Mouse (Mus musculus) liver, embryonic 11.5 days (tissue): ENCODE data around the gene Ddc. TPM values are rescaled to one million over a fixed set of nuclear protein-coding genes. Genes with fewer than 3 reads are reported as not detected.

Source experiments
- ATAC-seq: fragments of 200-750 bp; cut with Nextera tagmentation; replicated peaks from 2 replicates; pipeline ENCODE4 v1.8.0; 2017; ENCODE audit warnings: moderate number of reproducible peaks, mild to moderate bottlenecking, moderate TSS enrichment, moderate library complexity; ENCODE audit not compliant: low FRiP score
- DNase-seq: peaks from one replicate; pipeline ENCODE4 v3.0.0-alpha.2; 2017; ENCODE audit warnings: low spot score
- H3K27ac ChIP-seq: fragments of 300-500 bp; sonication (generic); 2 replicates; pipeline ENCODE4 v1.5.1; 2014; ENCODE audit warnings: mild to moderate bottlenecking, low read depth, low read length, control low read depth
- H3K27me3 ChIP-seq: fragments of 300-500 bp; sonication (generic); replicated peaks from 2 replicates; pipeline ENCODE4 v1.6.1; 2014; ENCODE audit warnings: low read length, mixed read lengths; ENCODE audit not compliant: control insufficient read depth, insufficient read depth
- H3K36me3 ChIP-seq: fragments of 300-500 bp; sonication (generic); 2 replicates; pipeline ENCODE4 v1.6.1; 2014; ENCODE audit warnings: mild to moderate bottlenecking, low read length, moderate library complexity, mixed read lengths; ENCODE audit not compliant: control insufficient read depth, insufficient read depth
- H3K4me1 ChIP-seq: fragments of 300-500 bp; sonication (generic); replicated peaks from 2 replicates; pipeline ENCODE4 v1.6.1; 2014; ENCODE audit warnings: low read length, mixed read lengths; ENCODE audit not compliant: control insufficient read depth, insufficient read depth
- H3K4me2 ChIP-seq: fragments of 300-500 bp; sonication (generic); 2 replicates; pipeline ENCODE4 v1.6.1; 2014; ENCODE audit warnings: mild to moderate bottlenecking, control low read depth, moderate library complexity
- H3K4me3 ChIP-seq: fragments of 300-500 bp; sonication (generic); 2 replicates; pipeline ENCODE4 v1.5.1; 2014; ENCODE audit warnings: low read depth, low read length, control low read depth
- H3K9ac ChIP-seq: fragments of 300-500 bp; sonication (generic); 2 replicates; pipeline ENCODE4 v1.6.1; 2014; ENCODE audit warnings: low read depth, low read length, control low read depth
- H3K9me3 ChIP-seq: fragments of 300-500 bp; sonication (generic); 2 replicates; pipeline ENCODE4 v1.6.1; 2016; ENCODE audit warnings: low read length, inconsistent platforms, mixed read lengths; ENCODE audit not compliant: control insufficient read depth
- WGBS: fragments of 180-500 bp; shearing (Covaris S2); extraction: QIAGEN DNeasy Blood & Tissue Kit; methylation state at CpG from one replicate; pipeline ENCODE4 v1.1.7; 2014; 5-methylcytosine and 5-hydroxymethylcytosine counted together
- polyA plus RNA-seq: library from polyadenylated mRNA; unstranded; fragments of >200 nt; fragmentation: Nextera tagmentation; extraction: Ambion mirVana; gene quantifications from 2 replicates; pipeline ENCODE4 v1.2.1, GENCODE M21; 2014

Ddc gene
- polyA plus RNA-seq, 1 experiment from 2014 or later: 17.2 TPM

- DNase-seq (no peak), ATAC-seq (no peak)
- no peaks in the 10 kb centered on the region for H3K9me3 ChIP-seq
- peaks cover 4% of the 10 kb centered on the region; the same call in 1 of the 2 replicates for H3K27me3 ChIP-seq
- H3K4me1 ChIP-seq: peaks cover 46% of the 10 kb centered on the region
- peak overlapping the region; percentile 49 for H3K27ac ChIP-seq
- H3K4me2 ChIP-seq: no peak overlapping the region
- no peak overlapping the region for H3K4me3 ChIP-seq
- 49% methylated on average over 12 of the region's 12 CpGs for WGBS
- H3K36me3 ChIP-seq: no peaks in the 10 kb centered on the region
- no peak overlapping the region for H3K9ac ChIP-seq
Observed at GRCm38 (mm10) chr11:11830884-11831495, 67.0 kb downstream of the Ddc start.

GRCm38 (mm10) chr11:11829161-11830000 is 68.6 kb downstream of the Ddc start:
- H3K9ac ChIP-seq: no peak overlapping the region
- ATAC-seq (no peak; the same call in 1 of the 2 replicates), DNase-seq (no peak)
- WGBS: 38% methylated on average over 11 of the region's 11 CpGs
- H3K9me3 ChIP-seq: no peaks in the 10 kb centered on the region
- H3K4me3 ChIP-seq: no peak overlapping the region
- H3K4me2 ChIP-seq: no peak overlapping the region
- H3K36me3 ChIP-seq: no peaks in the 10 kb centered on the region
- peaks cover 39% of the 10 kb centered on the region for H3K4me1 ChIP-seq
- H3K27me3 ChIP-seq: peaks cover 4% of the 10 kb centered on the region; the same call in 1 of the 2 replicates
- peak overlapping the region; percentile 60 for H3K27ac ChIP-seq

- H3K27ac ChIP-seq: peak overlapping the region; percentile 60
- no peaks in the 10 kb centered on the region for H3K36me3 ChIP-seq
- H3K4me2 ChIP-seq: no peak overlapping the region
- H3K4me3 ChIP-seq: no peak overlapping the region
- 22% methylated on average over 6 of the region's 6 CpGs for WGBS
- H3K27me3 ChIP-seq: peaks cover 4% of the 10 kb centered on the region; the same call in 1 of the 2 replicates
- no peak overlapping the region for H3K9ac ChIP-seq
- H3K9me3 ChIP-seq: no peaks in the 10 kb centered on the region
- ATAC-seq (no peak), DNase-seq (no peak)
- H3K4me1 ChIP-seq: peaks cover 44% of the 10 kb centered on the region
Observed at GRCm38 (mm10) chr11:11828761-11829160, 69.2 kb downstream of the Ddc start.

GRCm38 (mm10) chr11:11828251-11828650 is 69.7 kb downstream of the Ddc start:
- H3K4me1 ChIP-seq: peaks cover 48% of the 10 kb centered on the region

GRCm38 (mm10) chr11:11826475-11826874 is 71.5 kb downstream of the Ddc start:
- no peak overlapping the region for H3K9ac ChIP-seq
- DNase-seq (no peak), ATAC-seq (no peak)
- no peak overlapping the region for H3K27ac ChIP-seq
- no peak overlapping the region for H3K4me2 ChIP-seq
- peaks cover 4% of the 10 kb centered on the region; the same call in 1 of the 2 replicates for H3K27me3 ChIP-seq
- H3K36me3 ChIP-seq: no peaks in the 10 kb centered on the region
- no peak overlapping the region for H3K4me3 ChIP-seq
- peaks cover 50% of the 10 kb centered on the region for H3K4me1 ChIP-seq
- no peaks in the 10 kb centered on the region for H3K9me3 ChIP-seq

More at GRCm38 (mm10) chr11:11828251-11828650, 69.7 kb downstream of the Ddc start:
- Histone ChIP-seq H3K36me3 (no peaks in the 10 kb centered on the region), H3K27me3 (peaks cover 4% of the 10 kb centered on the region; the same call in 1 of the 2 replicates), H3K9ac (no peak overlapping the region), H3K4me2 (no peak overlapping the region), H3K9me3 (no peaks in the 10 kb centered on the region), H3K4me3 (no peak overlapping the region), H3K27ac (0 out of 2 replicates have a peak overlapping the region, but pooled peaks have one; percentile 0)
- DNase-seq (no peak), ATAC-seq (no peak)
- 39% methylated on average over 5 of the region's 5 CpGs for WGBS

- Histone ChIP-seq H3K4me1 (peaks cover 57% of the 10 kb centered on the region), H3K4me2 (no peak overlapping the region), H3K9ac (no peak overlapping the region), H3K36me3 (no peaks in the 10 kb centered on the region), H3K27me3 (peaks cover 4% of the 10 kb centered on the region; the same call in 1 of the 2 replicates), H3K9me3 (no peaks in the 10 kb centered on the region), H3K4me3 (no peak overlapping the region), H3K27ac (no peak overlapping the region)
- ATAC-seq (no peak), DNase-seq (no peak)
- 73% methylated on average over 6 of the region's 6 CpGs for WGBS
Observed at GRCm38 (mm10) chr11:11825670-11826069, 72.3 kb downstream of the Ddc start.

- no peak overlapping the region for H3K4me2 ChIP-seq
- no peak for ATAC-seq
- H3K27me3 ChIP-seq: peaks cover 4% of the 10 kb centered on the region; the same call in 1 of the 2 replicates
- no peak overlapping the region for H3K9ac ChIP-seq
- peaks cover 56% of the 10 kb centered on the region for H3K4me1 ChIP-seq
- DNase-seq: no peak
- H3K36me3 ChIP-seq: no peaks in the 10 kb centered on the region
- no peaks in the 10 kb centered on the region for H3K9me3 ChIP-seq
- no peak overlapping the region for H3K27ac ChIP-seq
- H3K4me3 ChIP-seq: no peak overlapping the region
- WGBS: 68% methylated on average over 3 of the region's 3 CpGs
Observed at GRCm38 (mm10) chr11:11824970-11825635, 72.8 kb downstream of the Ddc start.
